Mouse (Mus musculus) midbrain, embryonic 11.5 days (tissue): ENCODE measurements around the gene Nxpe4. TPM values are rescaled to one million over a fixed set of nuclear protein-coding genes. Genes with fewer than 3 reads are reported as not detected.

Experiments used
- ATAC-seq: fragments of 200-750 bp; cut with Nextera tagmentation; 2 replicates; pipeline ENCODE4 v1.8.0; 2017; ENCODE audit warnings: moderate TSS enrichment, moderate library complexity; ENCODE audit not compliant: low FRiP score
- DNase-seq: peaks from one replicate; pipeline ENCODE4 v3.0.0; 2015; ENCODE audit warnings: low spot score; ENCODE audit errors: missing footprints
- H3K27ac ChIP-seq: fragments of 300-500 bp; sonication (generic); 2 replicates; pipeline ENCODE4 v1.5.1; 2014; ENCODE audit warnings: low read depth, low read length
- H3K27me3 ChIP-seq: fragments of 300-500 bp; sonication (generic); 2 replicates; pipeline ENCODE4 v1.6.1; 2014; ENCODE audit warnings: mild to moderate bottlenecking, low read length, moderate library complexity, mixed read lengths; ENCODE audit not compliant: control insufficient read depth, insufficient read depth
- H3K36me3 ChIP-seq: fragments of 300-500 bp; sonication (generic); 2 replicates; pipeline ENCODE4 v1.6.1; 2014; ENCODE audit warnings: mild to moderate bottlenecking, low read length, moderate library complexity, mixed read lengths; ENCODE audit not compliant: control insufficient read depth, insufficient read depth
- H3K4me1 ChIP-seq: fragments of 300-500 bp; sonication (generic); 2 replicates; pipeline ENCODE4 v1.6.1; 2014; ENCODE audit warnings: low read length; ENCODE audit not compliant: control insufficient read depth, insufficient read depth
- H3K4me2 ChIP-seq: fragments of 300-500 bp; sonication (generic); 2 replicates; pipeline ENCODE4 v1.6.1; 2014; ENCODE audit warnings: mild to moderate bottlenecking, moderate library complexity
- H3K4me3 ChIP-seq: fragments of 300-500 bp; sonication (generic); 2 replicates; pipeline ENCODE4 v1.5.1; 2014; ENCODE audit warnings: low read depth, low read length
- H3K9ac ChIP-seq: fragments of 300-500 bp; sonication (generic); 2 replicates; pipeline ENCODE4 v1.6.1; 2014; ENCODE audit warnings: low read length
- H3K9me3 ChIP-seq: fragments of 300-500 bp; sonication (generic); 2 replicates; pipeline ENCODE4 v1.6.1; 2016; ENCODE audit warnings: low read length; ENCODE audit not compliant: control insufficient read depth
- WGBS: fragments of 180-500 bp; shearing (Covaris S2); extraction: QIAGEN DNeasy Blood & Tissue Kit; methylation state at CpG from one replicate; pipeline ENCODE4 v1.1.7; 2014; 5-methylcytosine and 5-hydroxymethylcytosine counted together
- polyA plus RNA-seq: library from polyadenylated mRNA; unstranded; fragments of >200 nt; fragmentation: Nextera tagmentation; extraction: Ambion mirVana; gene quantifications from 2 replicates; pipeline ENCODE4 v1.2.1, GENCODE M21; 2014

Nxpe4 gene
- polyA plus RNA-seq, 1 experiment from 2014 or later: 7.6 TPM

GRCm38 (mm10) chr9:48182718-48183414 is 21.0 kb downstream of the Nxpe4 start:
- H3K9me3 ChIP-seq: no peaks in the 10 kb centered on the region
- H3K4me3 ChIP-seq: no peak overlapping the region
- WGBS: 27% methylated on average over 7 of the region's 7 CpGs
- DNase-seq: no peak
- no peak overlapping the region for H3K9ac ChIP-seq
- H3K4me2 ChIP-seq: no peak overlapping the region
- H3K4me1 ChIP-seq: peaks cover 2% of the 10 kb centered on the region; the same call in 1 of the 2 replicates
- no peak for ATAC-seq
- H3K27ac ChIP-seq: no peak overlapping the region
- H3K27me3 ChIP-seq: no peaks in the 10 kb centered on the region
- H3K36me3 ChIP-seq: no peaks in the 10 kb centered on the region

GRCm38 (mm10) chr9:48184319-48184718 is 22.5 kb downstream of the Nxpe4 start:
- H3K9ac ChIP-seq: no peak overlapping the region
- no peak overlapping the region for H3K27ac ChIP-seq
- no peak for ATAC-seq
- 83% methylated on average over 7 of the region's 7 CpGs for WGBS
- no peaks in the 10 kb centered on the region for H3K9me3 ChIP-seq
- H3K4me2 ChIP-seq: no peak overlapping the region
- H3K36me3 ChIP-seq: no peaks in the 10 kb centered on the region
- no peak for DNase-seq
- no peaks in the 10 kb centered on the region for H3K27me3 ChIP-seq
- peaks cover 2% of the 10 kb centered on the region; the same call in 1 of the 2 replicates for H3K4me1 ChIP-seq
- H3K4me3 ChIP-seq: no peak overlapping the region

- 89% methylated on average over 6 of the region's 6 CpGs for WGBS
- ATAC-seq (no peak), DNase-seq (no peak)
- Histone ChIP-seq H3K27me3 (no peaks in the 10 kb centered on the region), H3K4me3 (no peak overlapping the region), H3K4me2 (no peak overlapping the region), H3K9me3 (no peaks in the 10 kb centered on the region), H3K9ac (no peak overlapping the region), H3K27ac (no peak overlapping the region), H3K4me1 (no peaks in the 10 kb centered on the region), H3K36me3 (no peaks in the 10 kb centered on the region)
Observed at GRCm38 (mm10) chr9:48188854-48189253, 27.0 kb downstream of the Nxpe4 start.

GRCm38 (mm10) chr9:48197458-48197884 is 35.6 kb downstream of the Nxpe4 start:
- no peaks in the 10 kb centered on the region for H3K27me3 ChIP-seq
- H3K36me3 ChIP-seq: no peaks in the 10 kb centered on the region
- 45% methylated on average over 12 of the region's 12 CpGs for WGBS
- no peak overlapping the region for H3K4me3 ChIP-seq
- H3K27ac ChIP-seq: no peak overlapping the region
- DNase-seq: no peak
- no peak overlapping the region for H3K4me2 ChIP-seq
- H3K9me3 ChIP-seq: no peaks in the 10 kb centered on the region
- no peak for ATAC-seq
- no peak overlapping the region for H3K9ac ChIP-seq
- peaks cover 8% of the 10 kb centered on the region for H3K4me1 ChIP-seq

GRCm38 (mm10) chr9:48210970-48211369 is 49.1 kb downstream of the Nxpe4 start:
- no peaks in the 10 kb centered on the region for H3K36me3 ChIP-seq
- WGBS: 97% methylated on average over 6 of the region's 6 CpGs
- H3K27ac ChIP-seq: no peak overlapping the region
- H3K27me3 ChIP-seq: no peaks in the 10 kb centered on the region
- H3K9me3 ChIP-seq: no peaks in the 10 kb centered on the region
- H3K4me3 ChIP-seq: no peak overlapping the region
- DNase-seq (no peak), ATAC-seq (no peak)
- H3K4me2 ChIP-seq: no peak overlapping the region
- no peak overlapping the region for H3K9ac ChIP-seq
- H3K4me1 ChIP-seq: no peaks in the 10 kb centered on the region

- WGBS: 93% methylated on average over 5 of the region's 5 CpGs
- Histone ChIP-seq H3K27ac (no peak overlapping the region), H3K4me1 (no peaks in the 10 kb centered on the region), H3K4me3 (no peak overlapping the region), H3K4me2 (no peak overlapping the region), H3K9me3 (no peaks in the 10 kb centered on the region), H3K27me3 (no peaks in the 10 kb centered on the region), H3K9ac (no peak overlapping the region), H3K36me3 (no peaks in the 10 kb centered on the region)
- DNase-seq (no peak), ATAC-seq (no peak)
Observed at GRCm38 (mm10) chr9:48211912-48212311, 50.1 kb downstream of the Nxpe4 start.

GRCm38 (mm10) chr9:48214751-48215150 is 52.9 kb downstream of the Nxpe4 start:
- Histone ChIP-seq H3K9ac (no peak overlapping the region), H3K4me2 (no peak overlapping the region), H3K27me3 (no peaks in the 10 kb centered on the region), H3K27ac (no peak overlapping the region), H3K36me3 (no peaks in the 10 kb centered on the region), H3K9me3 (no peaks in the 10 kb centered on the region), H3K4me3 (no peak overlapping the region), H3K4me1 (no peaks in the 10 kb centered on the region)
- ATAC-seq (no peak), DNase-seq (no peak)
- 91% methylated on average over 9 of the region's 9 CpGs for whole genome bisulfite sequencing

- DNase-seq (no peak), ATAC-seq (no peak)
- no peak overlapping the region for H3K4me2 ChIP-seq
- H3K4me3 ChIP-seq: no peak overlapping the region
- H3K27me3 ChIP-seq: no peaks in the 10 kb centered on the region
- H3K36me3 ChIP-seq: no peaks in the 10 kb centered on the region
- no peak overlapping the region for H3K27ac ChIP-seq
- H3K4me1 ChIP-seq: no peaks in the 10 kb centered on the region
- 91% methylated on average over 13 of the region's 13 CpGs for WGBS
- H3K9ac ChIP-seq: no peak overlapping the region
- H3K9me3 ChIP-seq: no peaks in the 10 kb centered on the region
Observed at GRCm38 (mm10) chr9:48216091-48217001, 54.5 kb downstream of the Nxpe4 start.

- Histone ChIP-seq H3K36me3 (no peaks in the 10 kb centered on the region), H3K4me3 (no peak overlapping the region), H3K27me3 (no peaks in the 10 kb centered on the region), H3K4me2 (no peak overlapping the region), H3K9me3 (no peaks in the 10 kb centered on the region), H3K4me1 (no peaks in the 10 kb centered on the region), H3K27ac (no peak overlapping the region), H3K9ac (no peak overlapping the region)
- DNase-seq (no peak), ATAC-seq (no peak)
- WGBS: 92% methylated on average over 3 of the region's 3 CpGs
Observed at GRCm38 (mm10) chr9:48230706-48231105, 68.9 kb downstream of the Nxpe4 start.
